31 mouse cellular contexts compared by ENCODE assay signal in the genomic region with DNA sequence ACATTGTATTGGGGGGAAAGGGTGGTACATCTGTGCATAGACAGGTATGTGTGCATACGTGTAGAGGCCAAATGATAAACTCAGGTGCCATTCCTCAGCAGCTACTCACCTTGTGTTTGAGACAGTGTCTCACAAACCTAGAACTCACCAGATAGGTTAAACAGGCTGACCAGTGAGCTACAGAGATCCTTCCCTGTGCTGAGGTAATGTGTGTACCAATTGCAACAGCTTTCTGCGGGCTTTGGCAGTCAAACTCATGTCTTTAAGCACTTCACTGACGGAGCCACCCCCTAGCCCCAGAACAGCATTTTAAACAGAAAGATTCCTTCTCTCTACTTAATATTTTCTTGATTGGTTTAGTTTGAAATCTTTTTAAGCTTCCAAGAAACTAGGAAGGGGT.
A peak's percentile ranks its signal among the peaks of the same experiment; 100 is the strongest.
DNase-seq lines count a peak whose midpoint lies in the region; ATAC-seq and TF ChIP-seq lines count a peak whose summit lies in the region.
"Had no signal": no experiment of that assay in that cellular context is flagged by ENCODE, and none has a peak within 500 bp of the region (broad histone marks: within the 10 kb centered on the region; RNA-seq: fewer than 3 reads in every experiment).

No protein-coding gene starts in this region.

- H3K9me3 ChIP-seq in liver, postnatal 0 days (ENCODE audit: low read length): no peaks in the 10 kb centered on the region
- H3K9me3 ChIP-seq in liver, embryonic 12.5 days (replicated peaks): no peaks in the 10 kb centered on the region
- H3K9me3 ChIP-seq in lung, postnatal 0 days (ENCODE audit: low read length): no peaks in the 10 kb centered on the region
- H3K9me3 ChIP-seq: embryonic facial prominence, embryonic 13.5 days; heart, embryonic 10.5 days; hindbrain, embryonic 12.5 days; intestine, embryonic 15.5 days; neural tube, embryonic 15.5 days had no signal

- WGBS in liver, postnatal 0 days (ENCODE audit: insufficient replicate concordance): 55% methylated on average over 3 of the region's 3 CpGs
- WGBS in liver, embryonic 12.5 days (ENCODE audit: insufficient replicate concordance): 72% methylated on average over 3 of the region's 3 CpGs
- WGBS in lung, postnatal 0 days: 58% methylated on average over 3 of the region's 3 CpGs

- no peak overlapping the region for H3K27ac ChIP-seq in liver, postnatal 0 days (ENCODE audit: low read depth)
- H3K27ac ChIP-seq in liver, embryonic 12.5 days: no peak overlapping the region
- H3K27ac ChIP-seq in embryonic fibroblast, embryonic 13.5 days (ENCODE audit: insufficient read depth, low read length): 0 out of 2 replicates have a peak overlapping the region, but pooled peaks have one; percentile 69
- H3K27ac ChIP-seq in lung, postnatal 0 days (ENCODE audit: low read length): peak overlapping the region; percentile 21
- H3K27ac ChIP-seq: heart, embryonic 10.5 days; hindbrain, embryonic 12.5 days; hindbrain, postnatal 0 days; intestine, embryonic 15.5 days; kidney, postnatal 0 days; macrophage; neural tube, embryonic 15.5 days had no signal

- TF ChIP-seq EP300 in liver, postnatal 0 days (IDR thresholded peaks at IDR 0.05; ENCODE audit: low read depth): no peak
- no peak for TF ChIP-seq EP300 in lung, postnatal 0 days (IDR thresholded peaks at IDR 0.05)

- H3K4me3 ChIP-seq in liver, postnatal 0 days (ENCODE audit: low read depth, low read length): no peak overlapping the region
- H3K4me3 ChIP-seq in liver, embryonic 12.5 days: no peak overlapping the region
- H3K4me3 ChIP-seq in embryonic fibroblast, embryonic 13.5 days (ENCODE audit: insufficient read depth, low read length): no peak overlapping the region
- no peak overlapping the region for H3K4me3 ChIP-seq in lung, postnatal 0 days (ENCODE audit: low read depth, low read length)
- H3K4me3 ChIP-seq: embryonic facial prominence, embryonic 13.5 days; erythroblast, embryonic 14.5 days; gastrocnemius, adult 2 months; heart, embryonic 10.5 days; hindbrain, embryonic 12.5 days; intestine, embryonic 15.5 days; neural tube, embryonic 15.5 days had no signal

- no peaks in the 10 kb centered on the region for H3K27me3 ChIP-seq in liver, postnatal 0 days (ENCODE audit: insufficient read depth, low read length)
- H3K27me3 ChIP-seq in liver, embryonic 12.5 days (replicated peaks): no peaks in the 10 kb centered on the region
- no peaks in the 10 kb centered on the region for H3K27me3 ChIP-seq in lung, postnatal 0 days (replicated peaks; ENCODE audit: insufficient read depth, low read length)
- H3K27me3 ChIP-seq: embryonic facial prominence, embryonic 13.5 days; hindbrain, embryonic 12.5 days; intestine, embryonic 15.5 days; neural tube, embryonic 15.5 days had no signal

- H3K4me1 ChIP-seq in liver, postnatal 0 days (ENCODE audit: insufficient read depth): peaks cover 4% of the 10 kb centered on the region
- no peaks in the 10 kb centered on the region for H3K4me1 ChIP-seq in liver, embryonic 12.5 days
- H3K4me1 ChIP-seq in embryonic fibroblast, embryonic 13.5 days (ENCODE audit: control insufficient read depth, insufficient read depth, low read length): peaks cover 18% of the 10 kb centered on the region
- H3K4me1 ChIP-seq in lung, postnatal 0 days (ENCODE audit: insufficient read depth, low read depth, low read length): peaks cover 11% of the 10 kb centered on the region; the same call in 1 of the 2 replicates
- H3K4me1 ChIP-seq: intestine, embryonic 15.5 days had no signal

- DNase-seq in liver, postnatal 0 days: peak; percentile 19
- peak; percentile 79 for DNase-seq in lung, postnatal 0 days (ENCODE audit: low spot score)
- DNase-seq in urinary bladder, adult 2 months (ENCODE audit: low spot score): no peak
- DNase-seq in right cerebral cortex, adult 18-20 months: no peak
- DNase-seq: adrenal gland, adult 8-10 months; B cell, adult 2 months; cerebellum, adult 11-12 months; cerebellum, adult 9-11 months; embryo, embryonic 11 days; gastrocnemius, adult 2 months; heart, postnatal 36 days; kidney, adult 8-10 months; layer of hippocampus, postnatal 36 days; left cerebral cortex, postnatal 4 days; midbrain, embryonic 14.5 days; retina, postnatal 1 day; spleen, adult 18-20 months; thymus, postnatal 14 days had no signal

- TF ChIP-seq POLR2A in embryonic fibroblast, embryonic 13.5 days (IDR thresholded peaks at IDR 0.05; ENCODE audit: low read depth, low read length): no peak

- no peaks in the 10 kb centered on the region for H3K36me3 ChIP-seq in liver, postnatal 0 days (replicated peaks; ENCODE audit: insufficient read depth, low read length)
- 0 out of 2 replicates have a peak, but pooled peaks cover 7% of the 10 kb centered on the region for H3K36me3 ChIP-seq in liver, embryonic 12.5 days
- peaks cover 6% of the 10 kb centered on the region; the same call in 1 of the 2 replicates for H3K36me3 ChIP-seq in lung, postnatal 0 days (ENCODE audit: insufficient read depth, low read length)
- H3K36me3 ChIP-seq: hindbrain, embryonic 12.5 days; intestine, embryonic 15.5 days had no signal

- ATAC-seq in liver, postnatal 0 days: peak; percentile 76
- ATAC-seq in liver, embryonic 12.5 days: no peak
- ATAC-seq in lung, postnatal 0 days: peak; percentile 86
- peak; percentile 39; the same call in 1 of the 2 replicates for ATAC-seq in megakaryocyte, adult 5-6 weeks (ENCODE audit: poor library complexity, severe bottlenecking)
- ATAC-seq: forebrain, embryonic 16.5 days; hindbrain, postnatal 0 days; intestine, embryonic 15.5 days had no signal

- TF ChIP-seq CTCF in liver, postnatal 0 days (IDR thresholded peaks at IDR 0.05; ENCODE audit: low read depth): no peak
- TF ChIP-seq CTCF in embryonic fibroblast, embryonic 13.5 days (IDR thresholded peaks at IDR 0.05; ENCODE audit: borderline replicate concordance, insufficient read depth, low read length): no peak
- no peak for TF ChIP-seq CTCF in lung, postnatal 0 days (IDR thresholded peaks at IDR 0.05)

- no peak overlapping the region for H3K9ac ChIP-seq in liver, postnatal 0 days (replicated peaks)
- no peak overlapping the region for H3K9ac ChIP-seq in liver, embryonic 12.5 days
- H3K9ac ChIP-seq in lung, postnatal 0 days (replicated peaks; ENCODE audit: low read depth): no peak overlapping the region
- H3K9ac ChIP-seq: embryonic facial prominence, embryonic 13.5 days; hindbrain, embryonic 12.5 days; intestine, embryonic 15.5 days; neural tube, embryonic 15.5 days had no signal

- no peak overlapping the region for H3K4me2 ChIP-seq in liver, postnatal 0 days (ENCODE audit: low read depth, low read length)
- no peak overlapping the region for H3K4me2 ChIP-seq in liver, embryonic 12.5 days
- no peak overlapping the region for H3K4me2 ChIP-seq in lung, postnatal 0 days (replicated peaks; ENCODE audit: low read depth, low read length)
- H3K4me2 ChIP-seq: embryonic facial prominence, embryonic 13.5 days; hindbrain, embryonic 12.5 days; intestine, embryonic 15.5 days; neural tube, embryonic 15.5 days had no signal

Comparison
In these comparisons a context has a peak if more than half of its experiments do, and no peak if none do; other contexts are left out.
1. DNase-seq: peak in liver, postnatal 0 days (single experiment) and lung, postnatal 0 days (single experiment); none in urinary bladder, adult 2 months (single experiment) and right cerebral cortex, adult 18-20 months (single experiment).
2. H3K27ac ChIP-seq: peak in embryonic fibroblast, embryonic 13.5 days (single experiment) and lung, postnatal 0 days (single experiment); none in liver, postnatal 0 days (single experiment) and liver, embryonic 12.5 days (single experiment).